Mouse (Mus musculus) forebrain, embryonic 15.5 days (tissue): ENCODE data around the gene Jak2. TPM values are rescaled to one million over a fixed set of nuclear protein-coding genes. Genes with fewer than 3 reads are reported as not detected.
A peak's percentile ranks its signal among the peaks of the same experiment; 100 is the strongest.

Source experiments
- ATAC-seq: fragments of 200-750 bp; cut with Nextera tagmentation; replicated peaks from 2 replicates; pipeline ENCODE4 v1.8.0; 2017; ENCODE audit warnings: mild to moderate bottlenecking, moderate TSS enrichment, moderate library complexity
- H3K27ac ChIP-seq: fragments of 300-500 bp; sonication (generic); replicated peaks from 2 replicates; pipeline ENCODE4 v1.5.1; 2015; ENCODE audit warnings: mild to moderate bottlenecking, inconsistent platforms
- H3K27me3 ChIP-seq: fragments of 300-500 bp; sonication (generic); 2 replicates; pipeline ENCODE4 v1.6.1; 2015; ENCODE audit warnings: inconsistent platforms
- H3K36me3 ChIP-seq: fragments of 300-500 bp; sonication (generic); 2 replicates; pipeline ENCODE4 v1.6.1; 2015; ENCODE audit warnings: mild to moderate bottlenecking, inconsistent platforms
- H3K4me1 ChIP-seq: fragments of 300-500 bp; sonication (generic); 2 replicates; pipeline ENCODE4 v1.6.1; 2015; ENCODE audit warnings: inconsistent platforms
- H3K4me2 ChIP-seq: fragments of 300-500 bp; sonication (generic); replicated peaks from 2 replicates; pipeline ENCODE4 v1.6.1; 2015; ENCODE audit warnings: mild to moderate bottlenecking, inconsistent platforms
- H3K4me3 ChIP-seq: fragments of 300-500 bp; sonication (generic); 2 replicates; pipeline ENCODE4 v1.5.1; 2015; ENCODE audit warnings: mild to moderate bottlenecking, inconsistent platforms
- H3K9ac ChIP-seq: fragments of 300-500 bp; sonication (generic); replicated peaks from 2 replicates; pipeline ENCODE4 v1.6.1; 2015; ENCODE audit warnings: mild to moderate bottlenecking, inconsistent platforms
- H3K9me3 ChIP-seq: fragments of 300-500 bp; sonication (generic); 2 replicates; pipeline ENCODE4 v1.6.1; 2016; ENCODE audit warnings: inconsistent platforms
- WGBS: fragments of 180-500 bp; shearing (Covaris S2); methylation state at CpG from one replicate; pipeline ENCODE4 v1.1.7; 2015; ENCODE audit warnings: mixed read lengths; 5-methylcytosine and 5-hydroxymethylcytosine counted together
- polyA plus RNA-seq: library from polyadenylated mRNA; unstranded; fragments of >200 nt; fragmentation: Nextera tagmentation; extraction: Ambion mirVana; gene quantifications from 2 replicates; pipeline ENCODE4 v1.2.1, GENCODE M21; 2015

Jak2 gene
- polyA plus RNA-seq: 19.2 and 19.8 TPM in 2 replicates

DNA sequence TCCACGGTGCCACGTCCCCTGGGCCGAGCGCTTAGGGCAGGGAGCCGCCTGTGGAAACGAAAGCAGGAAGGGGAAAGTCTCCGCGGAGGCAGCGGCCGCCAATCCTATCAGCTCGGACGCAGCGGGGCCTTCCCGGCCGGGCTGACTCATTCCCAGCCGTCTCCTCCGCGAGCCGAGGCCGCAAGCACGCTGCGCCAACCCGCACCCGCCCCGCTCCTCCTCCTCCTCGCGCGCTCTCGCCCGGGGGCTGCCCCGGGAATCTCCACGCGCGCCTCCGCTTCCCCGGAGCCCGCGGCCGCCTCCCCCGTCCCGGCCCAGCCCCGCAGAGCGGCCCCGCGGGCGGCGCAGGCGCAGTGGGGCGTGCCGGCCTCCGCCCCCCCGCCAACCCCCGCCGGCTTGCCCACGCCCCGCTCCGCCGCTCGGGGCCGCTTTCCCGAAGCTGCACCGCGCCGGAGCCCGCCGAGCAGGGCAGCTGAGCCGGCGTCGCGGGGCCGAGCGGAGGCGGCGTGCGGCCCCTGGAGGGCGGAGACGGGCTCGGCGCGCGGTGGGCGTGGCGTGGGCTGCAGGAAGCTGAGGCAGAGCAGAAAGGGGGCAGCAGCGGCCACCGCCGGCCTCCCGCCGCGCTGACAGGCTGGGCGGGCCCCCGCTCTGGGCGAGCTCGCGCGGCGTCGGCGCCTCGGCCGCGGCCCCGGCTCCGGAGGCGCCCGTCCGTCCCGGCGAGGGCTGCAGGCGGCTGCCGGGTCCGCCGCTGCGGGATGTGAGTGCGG is at the start of gene Jak2:
TSS of gene Jak2 (plus strand) at position 638 of the 767 bp plus-strand sequence.
- under 1% methylated on average over 104 of the region's 114 CpGs for WGBS
- Histone ChIP-seq H3K4me1 (peaks cover 65% of the 10 kb centered on the region), H3K9me3 (no peaks in the 10 kb centered on the region; the same call in 1 of the 2 replicates), H3K4me2 (peak within 1 kb of the TSS; percentile 55), H3K27me3 (no peaks in the 10 kb centered on the region), H3K4me3 (peak within 1 kb of the TSS; percentile 86), H3K9ac (peak within 1 kb of the TSS; percentile 97), H3K27ac (peak within 1 kb of the TSS; percentile 98), H3K36me3 (0 out of 2 replicates have a peak, but pooled peaks cover 3% of the 10 kb centered on the region)
- peak; percentile 94 for ATAC-seq

DNA sequence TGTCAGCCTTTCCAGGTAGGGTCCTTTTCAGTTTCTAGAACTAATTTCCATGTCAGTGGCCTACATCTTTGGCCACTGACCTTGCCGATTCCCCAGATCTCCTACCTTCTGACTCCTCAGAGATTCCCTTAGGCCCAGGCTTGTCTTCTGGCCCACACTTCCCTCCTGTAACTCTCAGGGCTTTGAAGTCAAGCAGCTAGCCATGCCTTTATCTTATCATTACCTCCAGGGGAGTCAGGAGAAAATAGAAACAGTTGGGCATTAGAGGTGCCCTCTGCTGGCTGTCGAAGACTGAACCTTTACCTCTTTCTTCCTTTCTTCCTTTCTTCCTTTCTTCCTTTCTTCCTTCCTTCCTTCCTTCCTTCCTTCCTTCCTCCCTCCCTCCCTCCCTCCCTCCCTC is 48.3 kb upstream of the Jak2 start:
- Histone ChIP-seq H3K27me3 (no peaks in the 10 kb centered on the region), H3K4me1 (no peaks in the 10 kb centered on the region), H3K4me2 (no peak overlapping the region), H3K9ac (no peak overlapping the region), H3K36me3 (no peaks in the 10 kb centered on the region), H3K27ac (no peak overlapping the region), H3K4me3 (no peak overlapping the region), H3K9me3 (no peaks in the 10 kb centered on the region)
- no peak for ATAC-seq
- 64% methylated on average over 2 of the region's 2 CpGs for WGBS

DNA sequence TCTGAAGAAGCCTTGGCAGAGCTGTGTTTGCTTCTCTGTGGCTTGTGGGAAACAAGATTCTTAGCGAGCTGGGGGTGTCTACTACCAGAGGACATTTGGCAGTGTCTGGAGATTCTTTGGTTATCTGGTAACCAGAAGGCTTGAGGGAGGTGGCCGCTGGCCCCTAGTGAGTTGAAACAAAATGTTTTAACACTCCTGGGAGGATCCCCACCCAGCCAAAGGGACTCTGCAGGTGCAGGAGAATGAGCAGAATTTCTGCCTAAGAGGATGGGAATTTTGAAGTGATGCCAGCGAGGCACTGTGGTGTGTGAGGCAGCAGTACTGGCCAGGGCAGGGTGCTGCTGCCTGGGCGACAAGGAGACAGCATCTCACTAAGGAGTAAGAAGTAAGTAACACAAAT is 47.0 kb upstream of the Jak2 start:
- Histone ChIP-seq H3K27me3 (no peaks in the 10 kb centered on the region), H3K4me2 (no peak overlapping the region), H3K4me3 (no peak overlapping the region), H3K27ac (no peak overlapping the region), H3K4me1 (no peaks in the 10 kb centered on the region), H3K9ac (no peak overlapping the region), H3K36me3 (no peaks in the 10 kb centered on the region), H3K9me3 (no peaks in the 10 kb centered on the region)
- 80% methylated on average over 4 of the region's 4 CpGs for whole genome bisulfite sequencing
- no peak for ATAC-seq

DNA sequence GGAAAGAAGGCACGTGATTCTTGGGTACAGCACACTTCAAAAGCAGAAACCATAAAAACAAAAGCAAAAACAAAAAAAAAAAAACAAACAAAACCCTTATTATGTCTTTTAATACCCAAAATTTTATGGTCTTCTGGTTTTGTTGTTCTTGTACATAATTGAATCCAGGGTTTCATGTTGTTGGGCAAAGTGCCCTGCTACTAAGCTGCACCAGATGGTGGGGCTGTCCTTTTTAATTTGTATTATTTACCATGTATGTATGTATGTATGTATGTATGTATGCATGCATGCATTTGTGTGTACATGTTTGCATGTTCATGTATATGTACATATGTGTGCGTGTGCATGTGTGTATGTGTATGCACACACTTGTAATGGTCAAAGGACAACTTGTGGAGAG is 46.4 kb upstream of the Jak2 start:
- no peaks in the 10 kb centered on the region for H3K4me1 ChIP-seq
- no peak overlapping the region for H3K4me3 ChIP-seq
- H3K9ac ChIP-seq: no peak overlapping the region
- no peaks in the 10 kb centered on the region for H3K9me3 ChIP-seq
- no peak overlapping the region for H3K27ac ChIP-seq
- 62% methylated on average over 2 of the region's 2 CpGs for WGBS
- H3K36me3 ChIP-seq: no peaks in the 10 kb centered on the region
- H3K27me3 ChIP-seq: no peaks in the 10 kb centered on the region
- ATAC-seq: no peak
- H3K4me2 ChIP-seq: no peak overlapping the region

DNA sequence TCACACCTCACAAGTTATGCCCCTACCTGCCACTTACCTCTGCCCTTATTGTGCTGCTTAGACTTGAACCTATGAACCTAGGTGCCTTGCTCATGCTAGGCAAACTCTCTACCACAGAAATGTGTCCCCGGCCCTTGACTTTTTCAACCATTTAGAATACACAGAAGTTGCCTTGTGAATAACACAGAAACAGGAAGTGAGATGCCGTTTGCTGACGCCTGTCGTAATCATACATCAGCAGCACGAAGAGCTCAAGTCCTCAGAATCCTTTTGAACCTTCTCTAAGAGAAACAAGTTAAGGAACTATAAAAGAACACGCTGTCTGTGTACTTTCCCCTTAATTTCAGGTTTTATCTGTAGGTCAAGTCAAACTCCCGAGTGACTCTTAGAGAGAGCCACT is 41.7 kb upstream of the Jak2 start:
- no peak overlapping the region for H3K4me2 ChIP-seq
- H3K9me3 ChIP-seq: no peaks in the 10 kb centered on the region
- no peak overlapping the region for H3K9ac ChIP-seq
- H3K4me1 ChIP-seq: no peaks in the 10 kb centered on the region
- ATAC-seq: no peak
- H3K36me3 ChIP-seq: no peaks in the 10 kb centered on the region
- 95% methylated on average over 7 of the region's 7 CpGs for WGBS
- no peak overlapping the region for H3K27ac ChIP-seq
- H3K27me3 ChIP-seq: no peaks in the 10 kb centered on the region
- H3K4me3 ChIP-seq: no peak overlapping the region

DNA sequence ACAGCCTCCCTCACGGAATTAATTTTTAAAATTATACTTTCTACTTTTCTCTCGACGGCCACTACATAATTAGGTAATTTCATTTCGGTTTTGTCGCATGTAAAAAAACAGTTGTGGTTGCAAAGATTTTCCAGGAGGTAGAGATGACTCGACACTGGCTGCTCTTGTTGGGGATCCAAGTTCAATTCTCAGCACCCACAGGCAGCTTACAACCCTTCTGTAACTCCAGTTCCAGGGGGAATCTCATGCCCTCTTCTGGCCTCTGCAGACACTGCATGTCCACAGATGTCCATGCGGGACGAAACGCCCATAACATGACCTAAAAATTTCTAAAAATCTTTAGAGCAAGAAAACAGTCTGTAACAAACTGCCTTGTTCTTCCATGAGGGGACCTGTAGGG is 41.3 kb upstream of the Jak2 start:
- Histone ChIP-seq H3K9ac (no peak overlapping the region), H3K9me3 (no peaks in the 10 kb centered on the region), H3K27ac (no peak overlapping the region), H3K4me2 (no peak overlapping the region), H3K4me1 (no peaks in the 10 kb centered on the region), H3K27me3 (no peaks in the 10 kb centered on the region), H3K4me3 (no peak overlapping the region), H3K36me3 (no peaks in the 10 kb centered on the region)
- no peak for ATAC-seq
- WGBS: 94% methylated on average over 9 of the region's 9 CpGs

DNA sequence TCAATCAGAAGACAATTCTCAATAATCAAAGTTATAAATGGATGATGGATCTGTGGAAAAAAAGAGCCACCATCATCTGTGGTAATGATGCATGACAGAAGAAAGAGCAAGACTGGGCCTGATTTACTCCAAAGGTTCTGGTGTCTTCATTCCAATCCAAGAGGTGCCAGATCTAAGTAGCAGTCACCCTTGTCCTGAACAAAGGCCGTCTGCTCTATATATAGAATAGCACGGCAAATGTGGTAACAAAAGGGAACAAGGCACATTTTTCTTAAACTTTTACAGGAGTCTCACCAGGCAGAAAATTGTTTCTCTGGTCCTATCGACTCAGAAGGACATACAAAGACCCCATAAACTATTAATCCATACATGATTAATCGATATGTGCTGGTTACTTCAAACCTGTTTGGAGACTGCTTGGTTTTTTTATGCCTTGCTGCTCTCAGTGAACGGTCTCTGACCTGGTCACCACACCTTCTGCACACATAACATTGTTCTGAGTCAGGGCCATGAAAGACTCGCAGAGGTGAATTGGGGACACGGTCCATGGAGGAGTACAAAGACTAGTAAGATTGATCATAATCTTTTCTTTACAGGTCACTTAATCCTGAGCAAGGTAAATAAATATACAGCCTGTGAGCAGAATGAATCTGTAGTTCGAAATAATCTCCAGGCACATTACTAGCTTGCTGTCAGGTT is 35.7 kb upstream of the Jak2 start:
- WGBS: 68% methylated on average over 8 of the region's 8 CpGs
- no peaks in the 10 kb centered on the region for H3K36me3 ChIP-seq
- H3K27ac ChIP-seq: no peak overlapping the region
- no peaks in the 10 kb centered on the region for H3K4me1 ChIP-seq
- no peaks in the 10 kb centered on the region for H3K9me3 ChIP-seq
- no peak overlapping the region for H3K9ac ChIP-seq
- ATAC-seq: no peak
- no peak overlapping the region for H3K4me3 ChIP-seq
- H3K4me2 ChIP-seq: no peak overlapping the region
- H3K27me3 ChIP-seq: no peaks in the 10 kb centered on the region

DNA sequence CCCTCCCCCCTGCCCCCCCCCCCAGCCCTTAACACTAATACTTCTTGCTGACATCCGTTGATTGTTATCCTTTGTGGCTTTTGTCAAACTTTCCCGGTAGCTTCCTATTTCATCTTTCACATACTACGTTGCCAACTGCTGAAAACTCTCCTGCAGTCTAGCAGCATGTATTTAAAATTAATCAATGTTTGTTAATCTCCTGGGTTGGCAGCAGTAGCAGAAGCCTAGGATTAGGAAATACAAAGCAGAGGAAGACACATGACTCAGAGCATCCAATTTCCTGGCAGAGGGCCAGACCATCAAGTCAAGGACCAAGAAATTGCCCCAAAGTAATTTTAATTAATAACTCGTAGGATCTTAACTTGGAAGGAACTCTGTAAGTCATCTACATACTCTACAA is 29.8 kb upstream of the Jak2 start:
- H3K4me3 ChIP-seq: no peak overlapping the region
- no peaks in the 10 kb centered on the region for H3K27me3 ChIP-seq
- H3K4me1 ChIP-seq: no peaks in the 10 kb centered on the region
- no peaks in the 10 kb centered on the region for H3K9me3 ChIP-seq
- no peak for ATAC-seq
- H3K36me3 ChIP-seq: no peaks in the 10 kb centered on the region
- H3K27ac ChIP-seq: no peak overlapping the region
- no peak overlapping the region for H3K9ac ChIP-seq
- WGBS: 66% methylated on average over 4 of the region's 4 CpGs
- H3K4me2 ChIP-seq: no peak overlapping the region

DNA sequence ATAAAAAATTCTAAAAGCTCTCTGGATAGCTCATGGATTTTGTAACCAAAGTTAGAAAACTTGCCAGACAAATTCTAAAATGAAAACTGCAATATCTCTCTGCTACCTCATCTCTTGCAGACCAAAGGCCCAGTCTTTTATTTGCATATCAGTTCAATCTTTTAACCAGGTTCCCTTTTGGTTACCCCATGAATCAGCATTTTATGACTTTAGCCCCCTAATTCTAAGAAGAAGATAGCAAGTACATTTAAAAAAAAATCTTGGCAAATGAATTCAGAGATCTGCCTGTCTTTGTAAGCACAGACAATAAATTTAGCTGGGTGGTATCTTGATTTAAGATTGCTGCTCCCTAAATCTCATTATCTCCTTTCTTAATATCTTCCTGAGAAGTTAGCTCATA is 26.7 kb upstream of the Jak2 start:
- no peaks in the 10 kb centered on the region for H3K27me3 ChIP-seq
- no peak for ATAC-seq
- no peaks in the 10 kb centered on the region for H3K4me1 ChIP-seq
- H3K4me3 ChIP-seq: no peak overlapping the region
- H3K9ac ChIP-seq: no peak overlapping the region
- H3K27ac ChIP-seq: no peak overlapping the region
- H3K36me3 ChIP-seq: no peaks in the 10 kb centered on the region
- H3K4me2 ChIP-seq: no peak overlapping the region
- no peaks in the 10 kb centered on the region for H3K9me3 ChIP-seq

DNA sequence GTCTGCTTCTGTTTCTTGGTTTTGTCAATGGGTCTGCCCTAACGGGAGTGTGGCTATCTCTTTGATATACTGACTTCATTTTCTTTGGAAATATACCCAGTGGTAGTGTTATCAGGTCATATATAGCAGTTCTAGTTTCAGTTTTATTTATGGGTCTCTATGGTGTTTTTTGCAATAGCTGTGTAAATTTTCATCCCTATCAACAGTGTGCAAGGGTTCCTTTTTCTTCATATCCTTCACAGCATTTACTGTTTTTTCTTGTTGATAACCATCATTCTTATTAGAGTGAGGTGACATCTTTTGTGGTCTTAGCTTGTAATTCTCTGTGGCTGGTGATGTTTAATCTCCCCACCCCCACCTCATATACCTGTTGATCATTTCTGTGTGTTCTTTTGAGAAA is 24.6 kb upstream of the Jak2 start:
- 88% methylated on average over 1 of the region's 1 CpGs for WGBS
- H3K36me3 ChIP-seq: no peaks in the 10 kb centered on the region
- H3K4me1 ChIP-seq: no peaks in the 10 kb centered on the region
- H3K4me3 ChIP-seq: no peak overlapping the region
- no peak overlapping the region for H3K27ac ChIP-seq
- no peak for ATAC-seq
- no peaks in the 10 kb centered on the region for H3K27me3 ChIP-seq
- no peak overlapping the region for H3K4me2 ChIP-seq
- H3K9ac ChIP-seq: no peak overlapping the region
- H3K9me3 ChIP-seq: no peaks in the 10 kb centered on the region

DNA sequence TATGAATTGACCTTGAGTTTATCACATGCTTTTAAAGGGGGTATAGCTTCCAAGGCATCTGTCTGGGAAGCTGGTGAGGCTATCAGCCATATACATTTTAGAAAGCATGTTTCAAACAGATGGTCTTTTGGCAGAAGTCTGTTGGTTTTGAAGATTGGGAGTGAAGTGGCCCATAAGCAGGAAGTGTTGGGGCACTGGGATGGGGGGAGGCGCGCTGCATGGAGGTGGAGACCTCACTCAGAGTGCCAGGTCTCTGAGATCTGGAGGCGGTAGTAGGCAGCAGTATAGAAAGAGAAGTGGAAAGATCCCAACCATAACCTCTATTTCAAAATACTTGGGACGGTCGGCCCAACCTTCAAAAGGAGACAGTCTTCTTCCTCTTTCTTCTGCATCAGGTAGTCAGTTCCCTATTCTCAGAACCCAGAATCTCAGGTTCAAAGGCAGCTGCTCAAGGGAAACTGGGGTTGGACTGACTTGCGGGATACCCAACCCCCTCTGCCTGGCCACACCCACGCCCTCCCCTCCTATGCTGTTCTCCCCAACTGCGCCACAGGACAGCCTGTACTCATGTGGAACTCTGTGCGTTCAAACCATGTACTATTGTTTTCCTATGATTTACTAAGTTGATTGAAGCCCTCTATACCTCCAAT is 23.6 kb upstream of the Jak2 start:
- H3K9me3 ChIP-seq: no peaks in the 10 kb centered on the region
- WGBS: 81% methylated on average over 9 of the region's 9 CpGs
- ATAC-seq: no peak
- no peaks in the 10 kb centered on the region for H3K4me1 ChIP-seq
- no peak overlapping the region for H3K4me2 ChIP-seq
- no peaks in the 10 kb centered on the region for H3K27me3 ChIP-seq
- no peak overlapping the region for H3K9ac ChIP-seq
- H3K4me3 ChIP-seq: no peak overlapping the region
- no peak overlapping the region for H3K27ac ChIP-seq
- H3K36me3 ChIP-seq: no peaks in the 10 kb centered on the region

DNA sequence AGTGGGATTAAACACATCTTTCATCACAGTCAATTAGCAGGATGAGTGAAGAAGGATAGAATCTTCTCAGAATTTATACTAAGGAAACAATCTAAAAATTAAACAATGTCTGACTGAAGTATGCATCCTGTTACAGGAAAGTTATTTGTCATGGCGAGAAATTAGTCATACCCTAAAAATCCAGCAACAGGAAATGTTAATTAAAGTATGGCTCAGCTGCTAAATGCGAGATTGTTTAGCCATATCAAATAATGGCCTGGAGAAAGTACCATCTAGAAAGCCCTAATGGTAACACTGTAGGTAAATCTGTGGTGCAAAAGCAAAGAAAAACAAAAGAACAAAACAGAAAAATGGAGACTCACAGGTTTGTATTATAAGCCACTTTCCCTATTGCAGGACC is 22.6 kb upstream of the Jak2 start:
- Histone ChIP-seq H3K4me3 (no peak overlapping the region), H3K4me2 (no peak overlapping the region), H3K9me3 (no peaks in the 10 kb centered on the region), H3K36me3 (no peaks in the 10 kb centered on the region), H3K4me1 (no peaks in the 10 kb centered on the region), H3K9ac (no peak overlapping the region), H3K27me3 (no peaks in the 10 kb centered on the region), H3K27ac (no peak overlapping the region)
- 81% methylated on average over 2 of the region's 2 CpGs for WGBS
- ATAC-seq: no peak
